Mouse (Mus musculus) heart, postnatal 36 days (tissue): ENCODE measurements at regions not wholly inside any gene's neighbourhood (a gene's known extent, or its start where the extent isn't known, plus 50 kb on each side); places are given as distances from the start of the nearest gene placed in this dataset.

Experiments used
- DNase-seq, 2 experiments: peaks; one replicate each; pipeline ENCODE4 v3.0.0; 2021 to 2022
- intact Hi-C: fragments of 180-260 bp; cut with DNase I; formaldehyde crosslinking; loops from one replicate; pipeline ENCODE4 v1.15.1; 2025

DNA sequence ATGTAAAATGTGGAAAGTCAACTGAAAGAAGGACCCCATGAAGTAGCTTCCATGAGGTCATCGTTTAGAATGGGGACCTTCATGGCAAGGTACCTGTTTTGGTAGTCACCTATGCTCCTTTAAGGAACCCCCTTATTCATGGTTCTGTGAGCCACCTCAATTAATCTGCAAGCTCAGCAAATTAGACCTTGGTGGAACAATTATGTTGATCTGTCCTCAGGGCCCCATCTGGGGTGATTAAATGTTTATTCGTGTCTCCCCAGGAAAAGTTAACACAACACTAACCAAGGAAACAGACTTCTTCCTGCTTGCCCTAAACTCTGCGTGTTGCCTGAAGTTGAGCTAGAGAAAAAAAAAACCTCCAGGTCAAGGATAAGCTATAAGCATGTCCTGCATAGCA is 175.9 kb upstream of the Lmcd1 start:
- DNase-seq, result no peak
- intact Hi-C loops, result no loop called here

DNA sequence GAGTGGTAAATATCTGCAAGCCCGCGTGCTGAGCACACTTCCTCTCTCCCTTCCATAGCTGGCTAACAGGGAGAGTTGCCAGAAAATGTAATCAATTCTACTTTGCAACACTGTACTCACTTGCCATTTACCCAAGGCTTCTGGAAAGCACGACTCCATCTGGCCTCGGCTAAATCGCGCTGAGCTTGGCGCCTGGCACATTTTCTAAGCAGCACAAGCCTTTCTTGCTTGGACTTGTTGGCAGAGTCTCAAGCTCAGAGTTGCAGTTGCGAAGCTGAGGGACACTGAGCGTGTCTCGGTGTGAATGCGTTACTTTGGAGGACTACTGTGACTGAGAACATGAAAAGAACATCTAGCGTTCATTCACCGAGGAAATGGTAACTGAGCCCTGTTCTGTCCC is 164.9 kb upstream of the Lmcd1 start:
- intact Hi-C loops, result no loop called here
- DNase-seq, result no peak

DNA sequence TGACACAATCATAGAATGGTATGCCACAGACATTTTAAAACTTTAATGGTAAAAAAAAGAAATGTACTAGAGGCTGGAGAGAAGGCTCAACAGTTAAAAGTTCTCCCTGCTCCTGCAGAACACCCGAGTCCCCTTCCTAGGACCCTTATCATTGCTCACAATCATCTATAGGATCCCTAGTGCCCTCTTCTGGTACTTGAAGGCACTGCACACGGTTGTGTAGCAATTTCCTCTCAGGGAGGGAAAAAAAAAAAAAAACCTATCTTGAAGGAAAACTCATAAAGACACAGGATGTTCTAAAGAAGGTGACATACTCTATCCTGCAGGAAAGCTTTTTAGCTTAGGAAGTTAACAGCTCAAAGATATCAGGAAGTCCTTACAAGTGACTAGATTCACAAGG is 154.4 kb upstream of the Lmcd1 start:
- intact Hi-C loops, result no loop called here
- DNase-seq, result no peak

DNA sequence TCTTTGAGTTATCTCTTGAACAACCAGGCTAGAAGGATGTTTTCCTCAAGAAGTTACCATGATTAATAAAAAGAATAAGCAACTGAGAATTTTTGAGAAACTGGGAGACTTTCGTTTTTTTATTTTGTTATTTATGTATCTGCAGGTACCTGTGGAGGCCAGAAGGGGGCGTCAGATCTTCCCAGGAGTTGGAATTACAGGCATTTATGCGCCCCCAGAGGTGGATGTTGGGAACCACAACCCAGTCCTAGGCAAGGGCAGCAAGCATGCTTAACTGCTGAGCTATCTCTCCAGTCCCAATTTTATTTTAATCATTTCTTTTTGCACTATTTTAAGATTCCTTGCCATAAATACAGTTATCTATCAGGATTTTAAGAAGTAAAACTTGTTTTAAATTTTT is 140.0 kb upstream of the Lmcd1 start:
- intact Hi-C loops, result loop anchor here (2.0 kb wide), 1 partner anchor 59 kb away; no protein-coding TSS in a partner anchor
- peak in 1 of 2 experiments; percentile 11 for DNase-seq

DNA sequence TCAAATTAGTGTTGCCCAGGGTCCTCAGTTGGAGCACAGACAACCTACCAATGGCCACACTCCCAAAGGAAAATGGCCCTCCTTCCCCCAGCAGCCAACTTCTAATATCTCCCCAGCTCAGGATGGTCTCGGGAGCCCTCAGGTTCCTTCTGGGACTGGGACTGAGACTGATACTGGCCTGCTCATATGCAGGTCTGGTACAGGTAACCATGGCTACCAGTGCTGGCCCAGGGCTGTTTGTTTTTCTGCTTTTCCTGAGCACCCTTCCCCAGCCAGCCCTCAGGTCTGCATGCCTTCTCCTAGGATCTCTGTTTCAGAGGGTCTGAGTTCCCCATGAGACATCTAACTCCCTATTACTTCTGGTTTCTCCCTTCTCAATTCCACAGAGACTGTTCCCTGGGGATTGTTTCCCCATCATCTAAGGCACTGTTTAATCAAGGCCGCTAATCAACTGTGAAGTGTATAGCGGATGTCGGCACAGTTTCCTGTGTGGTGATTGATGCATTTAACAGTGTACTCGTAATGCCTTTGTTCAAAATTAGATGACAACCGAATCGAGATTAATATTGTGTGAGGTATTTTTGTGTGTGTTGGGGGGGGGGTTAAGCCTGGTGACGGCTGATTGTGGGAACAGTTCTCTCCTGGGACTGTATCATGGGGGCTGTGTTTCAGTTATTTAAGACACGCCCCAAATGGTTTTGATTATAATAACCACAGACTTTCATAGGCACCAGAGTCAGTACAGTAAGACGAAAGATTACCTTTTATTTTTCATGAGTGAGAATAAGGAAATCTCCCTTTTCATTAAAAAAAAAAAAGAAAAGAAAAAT is 120.8 kb upstream of the Lmcd1 start:
- intact Hi-C loops, result no loop called here
- DNase-seq, result no peak

DNA sequence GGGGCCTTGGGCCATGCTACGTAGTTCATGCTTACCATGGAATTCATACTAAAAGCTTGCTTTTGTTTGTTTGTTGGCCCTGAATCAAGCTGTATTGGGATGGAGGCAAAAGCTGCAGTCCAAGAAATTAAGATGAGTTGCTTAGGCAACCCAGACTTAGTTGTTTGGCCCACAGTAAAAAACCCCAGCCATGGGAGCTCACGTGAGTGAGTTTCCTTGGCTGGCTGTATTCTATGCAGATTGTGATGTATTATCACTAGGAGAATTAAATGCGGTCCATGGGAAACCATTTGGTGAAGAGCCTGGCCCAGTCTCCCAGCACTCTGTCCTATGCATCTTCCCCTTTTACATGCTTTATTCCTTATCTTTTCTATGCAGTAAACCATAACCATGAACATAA is 106.1 kb upstream of the Lmcd1 start:
- DNase-seq, result no peak
- intact Hi-C loops, result no loop called here

DNA sequence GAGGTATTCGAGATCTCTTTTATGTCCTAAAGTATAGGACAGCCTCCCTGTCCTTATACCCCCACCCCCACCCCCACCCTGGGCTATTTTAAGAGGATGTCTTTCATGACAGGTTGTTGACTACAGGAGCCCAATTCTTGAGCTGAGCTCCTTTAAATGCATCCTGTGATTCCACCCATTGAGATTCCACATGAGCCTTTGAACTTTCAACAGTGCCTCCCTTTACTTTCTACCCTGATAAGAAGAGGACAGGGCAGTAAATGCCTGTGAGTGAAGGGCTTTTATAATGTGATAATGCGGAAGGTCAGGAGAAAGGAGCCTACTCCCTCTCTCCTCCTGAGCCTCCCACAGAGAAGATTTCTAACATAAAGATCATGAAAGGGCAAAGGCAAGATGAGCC is 97.2 kb upstream of the Lmcd1 start:
- intact Hi-C loops, result no loop called here

DNA sequence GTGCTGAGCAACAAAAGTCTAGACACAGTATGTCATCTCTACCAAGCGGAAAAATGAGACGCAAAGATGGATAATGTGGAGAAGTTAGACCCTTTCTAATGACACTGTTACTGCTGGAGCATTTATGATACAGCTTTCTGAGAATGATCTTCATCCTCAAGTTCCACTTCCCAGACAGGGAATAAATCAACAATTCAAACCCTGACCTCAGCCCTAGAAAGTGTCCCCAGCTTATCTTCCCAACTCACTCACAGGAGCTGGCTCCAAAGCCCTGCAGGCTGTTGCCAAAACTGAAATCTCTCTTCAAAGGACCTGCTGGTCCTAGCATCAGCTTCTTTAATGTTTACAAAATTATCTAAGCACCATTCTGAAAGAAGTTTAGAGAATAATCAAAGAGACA is 85.9 kb upstream of the Lmcd1 start:
- DNase-seq, result no peak
- intact Hi-C loops, result no loop called here

More for the DNA sequence above, 97.2 kb upstream of the Lmcd1 start:
- no peak for DNase-seq

DNA sequence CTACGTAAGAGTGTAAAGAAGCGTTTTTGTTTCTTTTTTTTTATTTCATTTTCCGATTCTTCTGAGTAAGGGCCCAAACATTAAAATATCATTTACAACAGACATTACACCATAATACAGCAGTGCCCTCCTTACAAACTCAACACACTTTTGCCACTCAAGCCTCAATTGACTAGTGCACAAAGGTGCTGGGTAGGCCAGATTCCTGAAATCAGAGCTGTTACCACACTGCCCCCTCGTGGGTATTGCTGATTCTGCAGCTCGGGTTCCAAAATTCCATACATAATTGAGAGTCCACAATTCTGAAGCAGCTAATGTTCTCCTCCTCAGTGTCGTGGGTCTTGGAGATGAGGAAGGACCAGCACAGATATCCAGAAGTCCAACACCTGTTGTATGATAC is 82.5 kb upstream of the Lmcd1 start:
- intact Hi-C loops, result loop anchor here (10.0 kb wide), 1 partner anchor 814 kb away; no protein-coding TSS in a partner anchor
- DNase-seq, result peak; percentile 53 to 70

DNA sequence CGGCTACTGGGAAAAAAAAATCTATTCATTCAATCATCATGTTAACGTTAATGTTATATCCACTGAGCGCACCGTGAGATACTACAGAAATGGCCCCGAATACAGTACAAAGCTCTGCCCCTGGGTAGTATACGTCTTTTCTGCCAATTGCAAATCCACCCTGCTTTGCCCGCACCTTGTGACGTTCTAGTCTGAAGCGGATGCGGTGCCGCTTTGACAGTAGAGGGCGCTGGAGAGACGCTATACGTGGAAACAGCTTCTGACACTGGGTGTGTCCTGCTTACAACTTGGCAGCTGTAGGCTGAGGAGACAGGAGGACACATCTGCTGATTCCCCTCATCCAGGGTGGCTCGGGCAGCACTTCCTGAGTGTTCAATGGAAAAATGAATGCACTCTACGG is 76.1 kb upstream of the Lmcd1 start:
- intact Hi-C loops, result loop anchor here (10.0 kb wide), 1 partner anchor 807 kb away; no protein-coding TSS in a partner anchor
- peak; percentile 80 for DNase-seq

DNA sequence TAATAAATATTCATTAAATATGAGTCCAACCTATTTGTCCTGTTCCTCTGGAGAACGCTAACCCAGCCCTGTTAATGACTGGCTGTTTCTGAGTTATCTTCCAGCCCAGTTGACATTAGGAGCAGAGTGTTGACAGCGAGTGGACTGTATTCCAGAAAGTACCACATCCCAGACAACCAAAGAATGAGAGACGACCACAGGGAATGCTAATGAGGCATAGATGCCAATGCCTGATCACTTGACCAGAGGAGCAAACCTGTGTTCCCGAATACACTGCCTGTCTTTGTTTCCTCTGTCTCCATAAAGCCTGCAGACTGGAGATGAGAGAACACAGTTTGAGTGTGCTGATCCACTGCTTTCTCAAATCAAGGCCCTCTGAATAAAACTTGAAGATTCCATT is 74.3 kb upstream of the Lmcd1 start:
- DNase-seq, result no peak
- intact Hi-C loops, result loop anchor here (10.0 kb wide), 1 partner anchor 806 kb away; no protein-coding TSS in a partner anchor

DNA sequence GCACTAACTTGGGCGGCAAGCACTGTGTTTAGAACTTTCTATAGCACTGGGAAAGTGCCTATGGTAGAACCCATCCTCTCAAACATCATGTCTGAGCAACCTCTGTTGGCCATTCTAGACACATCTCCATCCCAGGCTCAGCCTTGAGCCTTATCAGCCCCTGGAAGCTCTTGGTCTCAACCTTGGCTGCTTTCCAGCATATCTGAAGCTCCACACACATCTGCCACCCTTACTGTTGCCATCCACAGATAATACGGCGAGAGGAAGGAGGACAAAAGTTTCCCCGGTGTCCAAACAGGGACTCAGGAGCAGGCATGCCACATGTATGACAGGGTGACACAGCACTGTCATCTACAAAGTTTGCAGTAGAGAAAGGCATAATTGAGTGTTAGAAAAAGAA is 71.4 kb upstream of the Lmcd1 start:
- intact Hi-C loops, result loop anchor here (10.0 kb wide), 1 partner anchor 583 kb away; no protein-coding TSS in a partner anchor
- no peak for DNase-seq

DNA sequence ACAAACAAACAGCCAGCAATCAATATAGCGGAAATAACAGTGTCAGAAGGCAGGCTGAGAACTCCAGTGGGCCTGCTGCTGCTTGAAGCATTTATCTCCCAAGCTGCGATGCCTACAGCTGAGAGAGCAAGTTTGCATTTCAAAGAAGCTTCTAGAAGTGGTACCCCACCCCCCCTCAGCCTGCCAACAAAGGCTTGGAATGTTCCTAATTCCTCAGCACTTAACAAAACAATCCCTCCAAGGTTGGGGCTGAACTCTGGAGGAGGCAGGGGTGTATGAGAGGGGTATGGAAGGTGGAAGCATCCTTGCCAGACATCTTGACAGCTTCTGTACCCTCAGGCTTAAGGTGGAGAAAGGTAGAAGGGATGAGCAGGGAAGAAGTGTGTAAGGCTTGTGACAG is 70.2 kb upstream of the Lmcd1 start:
- intact Hi-C loops, result loop anchor here (10.0 kb wide), 1 partner anchor 581 kb away; no protein-coding TSS in a partner anchor
- no peak for DNase-seq

DNA sequence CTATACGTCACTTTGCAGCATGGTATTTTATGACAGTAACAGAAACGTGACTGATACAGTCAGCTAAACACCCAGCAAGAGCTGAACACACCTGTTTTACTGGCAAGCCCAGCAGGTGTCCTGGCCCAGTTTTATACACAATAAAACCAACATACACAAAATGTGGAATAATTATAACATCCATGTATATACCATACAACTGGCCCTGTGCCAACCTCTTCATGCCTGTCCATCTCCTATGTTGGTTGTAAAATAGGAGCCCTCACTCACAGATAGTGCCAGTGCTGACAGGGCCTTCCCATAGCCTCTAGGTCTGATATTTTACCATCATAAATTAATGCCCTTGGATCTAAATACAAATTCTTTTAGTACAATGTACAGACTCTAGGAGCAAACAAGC is 68.6 kb upstream of the Lmcd1 start:
- intact Hi-C loops, result loop anchor here (10.0 kb wide), 1 partner anchor 580 kb away; no protein-coding TSS in a partner anchor
- no peak for DNase-seq

DNA sequence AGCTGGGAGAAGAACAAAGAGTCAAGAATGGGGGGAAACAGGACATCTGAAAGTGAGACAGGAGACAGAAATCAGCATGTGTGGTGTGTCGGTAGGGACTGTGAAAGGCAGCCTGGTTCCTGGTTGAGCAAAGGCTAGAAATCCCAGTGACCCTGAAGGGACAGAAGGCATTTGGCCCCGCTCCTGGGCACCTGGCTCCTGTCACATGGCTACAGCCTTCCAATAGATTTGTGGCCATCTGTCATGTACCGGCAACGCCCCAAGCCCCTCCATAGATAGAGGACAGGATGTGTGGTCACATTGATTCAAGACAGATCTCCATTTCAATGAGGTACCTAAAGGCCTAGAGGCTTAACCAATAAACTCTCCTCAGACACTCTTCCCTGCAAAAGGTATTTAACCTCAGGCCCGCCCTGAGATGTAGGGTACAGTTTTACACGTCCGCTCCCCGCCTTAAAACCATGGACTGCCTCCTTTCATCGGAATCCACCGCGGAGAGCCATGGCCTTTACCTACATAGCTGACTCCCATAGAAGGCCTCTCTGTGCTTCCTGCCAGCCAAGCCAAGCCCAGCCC is 68.0 kb upstream of the Lmcd1 start:
- intact Hi-C loops, result loop anchor here (10.0 kb wide), 1 partner anchor 579 kb away; no protein-coding TSS in a partner anchor
- DNase-seq, result no peak

DNA sequence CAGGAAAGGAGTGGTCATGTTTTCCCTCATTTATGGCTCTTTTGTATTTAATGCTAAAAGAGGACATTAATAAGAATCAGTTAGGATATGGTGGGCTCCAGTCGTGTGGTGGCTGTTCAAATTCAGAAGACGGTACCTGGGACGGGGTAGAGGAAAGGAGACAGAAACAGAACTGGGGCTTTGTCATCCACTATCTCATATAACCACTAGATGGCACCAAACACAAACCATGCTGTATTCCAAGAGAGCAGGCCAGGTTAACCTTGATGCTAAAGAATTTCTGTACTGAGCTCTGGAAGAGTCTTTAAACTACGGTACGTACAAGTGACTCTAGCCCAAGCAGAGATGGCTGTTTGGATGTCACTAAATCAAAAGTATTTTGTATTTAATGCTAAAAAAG is 66.3 kb upstream of the Lmcd1 start:
- peak; percentile 28 to 43 for DNase-seq
- intact Hi-C loops, result loop anchor here (1.0 to 10.0 kb wide), 3 partner anchors 155 to 578 kb away; no protein-coding TSS in a partner anchor

DNA sequence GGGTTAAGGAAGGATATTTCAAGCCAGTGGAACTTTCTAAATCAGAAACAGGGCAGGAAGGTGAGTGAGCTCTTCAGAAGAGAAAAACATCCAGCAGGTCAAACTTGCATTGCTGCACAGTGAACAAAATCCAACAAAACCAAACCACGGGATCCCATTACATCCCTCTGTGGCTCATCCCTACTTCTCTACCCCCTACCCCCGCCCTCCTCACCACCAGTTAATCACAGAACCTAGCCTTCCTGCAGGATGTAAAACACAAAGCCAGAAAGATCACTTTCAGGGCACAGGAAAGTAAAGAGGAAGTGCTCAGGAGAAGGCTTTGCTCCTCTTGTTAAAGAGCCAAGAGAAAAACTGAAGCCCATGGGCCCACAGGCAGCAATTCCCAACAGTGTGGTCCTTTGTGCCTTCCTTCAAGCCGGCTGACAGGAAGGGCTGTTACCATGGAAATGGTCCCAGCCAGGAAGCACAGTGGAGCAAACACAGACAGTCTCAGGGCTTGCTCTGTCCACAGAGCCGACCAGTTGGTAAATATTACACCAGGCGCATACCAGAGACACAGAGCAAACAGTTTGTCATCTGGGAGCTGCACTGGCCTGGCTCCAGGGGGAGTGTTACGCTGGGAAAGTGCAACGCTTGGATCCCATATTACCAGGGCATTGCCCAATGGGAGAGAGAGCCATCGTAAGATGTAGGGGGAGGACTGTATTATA is 63.2 kb upstream of the Lmcd1 start:
- DNase-seq, result peak; percentile 45 to 53
- intact Hi-C loops, result loop anchor here (2.0 kb wide), 1 partner anchor 62 kb away; the partner anchor contains the start of gene Lmcd1

DNA sequence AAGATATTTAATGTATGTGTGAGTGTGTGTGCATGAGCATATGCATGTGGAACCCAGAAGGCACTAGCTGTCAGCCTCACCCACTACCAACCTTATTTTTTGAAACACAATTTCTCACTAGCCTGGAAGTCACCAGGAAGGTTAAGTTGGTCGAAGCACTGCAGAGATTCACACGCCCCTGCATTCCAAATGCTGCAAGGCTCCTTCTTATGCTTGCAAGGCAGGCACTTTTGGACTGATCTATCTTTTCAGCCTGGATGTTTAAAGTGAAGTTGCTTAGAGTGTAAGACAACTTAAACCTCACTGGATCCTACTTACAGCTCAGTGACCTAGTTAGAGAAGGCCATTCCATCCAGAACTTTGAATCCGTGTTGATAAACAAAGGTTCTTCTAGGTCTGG is 56.7 kb upstream of the Lmcd1 start:
- intact Hi-C loops, result no loop called here
- DNase-seq, result no peak

DNA sequence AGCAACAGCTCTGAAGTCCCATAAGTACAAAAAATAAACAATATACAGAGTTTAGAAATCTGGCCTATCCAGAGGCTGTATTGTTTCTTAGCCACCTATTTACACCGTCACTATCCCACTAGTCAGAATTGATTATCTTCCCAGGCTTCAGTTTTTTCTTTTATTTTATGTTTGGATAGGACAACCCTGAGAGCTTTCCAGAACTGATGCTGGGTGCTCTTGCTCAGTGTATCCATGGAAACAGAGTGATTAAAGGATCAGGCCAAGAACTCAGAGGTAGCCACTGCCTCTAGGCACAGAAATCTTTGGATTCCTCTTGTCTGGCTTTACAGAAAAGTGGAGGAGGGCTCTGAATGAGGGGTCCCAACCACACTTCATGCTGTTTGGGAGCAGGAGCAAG is 55.3 kb upstream of the Lmcd1 start:
- DNase-seq, result no peak
- intact Hi-C loops, result no loop called here

DNA sequence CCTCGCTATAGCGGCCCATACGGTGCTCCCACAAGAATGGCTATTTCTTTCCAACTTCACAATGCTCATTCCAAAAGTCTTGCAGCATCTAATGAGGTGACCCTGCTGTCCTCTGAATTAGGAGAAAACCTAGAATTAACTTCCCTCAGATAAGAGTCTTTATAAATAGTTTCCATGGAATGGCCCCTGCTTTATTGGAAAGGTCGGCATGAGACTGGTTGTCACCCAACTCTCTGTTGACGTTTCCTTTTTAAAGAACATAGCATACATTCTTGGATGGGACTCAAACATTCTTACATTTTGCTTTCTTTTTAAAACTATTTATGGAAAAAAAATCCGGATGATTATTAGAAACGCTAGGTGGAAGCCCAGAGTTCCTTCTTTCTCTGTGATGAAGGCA is 53.9 kb upstream of the Lmcd1 start:
- DNase-seq, result no peak
- intact Hi-C loops, result no loop called here

DNA sequence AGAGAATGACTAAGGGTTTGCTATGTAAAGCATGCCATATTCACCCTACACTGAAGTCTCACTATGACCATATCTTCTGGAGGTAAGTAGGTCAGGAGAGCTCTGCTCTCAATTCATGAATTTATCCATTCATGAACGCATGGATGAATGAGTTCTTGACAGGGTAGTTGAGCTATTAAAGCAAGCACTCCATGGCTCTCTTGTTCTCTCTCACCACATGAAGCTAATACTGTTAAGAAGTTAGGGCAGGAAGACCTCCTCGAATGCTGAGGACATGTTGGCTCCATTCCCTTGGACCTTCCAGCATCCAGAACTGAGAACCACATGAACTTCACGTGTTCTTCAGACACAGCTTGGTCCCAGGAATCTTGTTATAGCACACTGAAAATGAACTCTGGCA is 53.4 kb upstream of the Lmcd1 start:
- DNase-seq, result no peak
- intact Hi-C loops, result no loop called here
